Mouse (Mus musculus) ES-E14 (cell line): ENCODE results near the gene Trim45.

Source experiments
- CHD2 ChIP-seq: IDR thresholded peaks from 2 replicates; pipeline ENCODE4 v1.6.1; 2014; ENCODE audit warnings: mild to moderate bottlenecking, low read depth, low read length, inconsistent platforms
- HCFC1 ChIP-seq: IDR thresholded peaks from 2 replicates; pipeline ENCODE4 v1.6.1; 2012; ENCODE audit warnings: low read length, inconsistent platforms, borderline replicate concordance; ENCODE audit not compliant: insufficient read depth
- MAFK ChIP-seq: IDR thresholded peaks from 2 replicates; pipeline ENCODE4 v1.6.1; 2014; ENCODE audit warnings: mild to moderate bottlenecking, low read depth, low read length, inconsistent platforms; ENCODE audit not compliant: insufficient read depth
- ZC3H11A ChIP-seq: IDR thresholded peaks from 2 replicates; pipeline ENCODE4 v1.6.1; 2012; ENCODE audit warnings: low read depth, mild to moderate bottlenecking, inconsistent platforms, low read length, borderline replicate concordance
- ZNF384 ChIP-seq: IDR thresholded peaks from 2 replicates; pipeline ENCODE4 v1.6.1; 2012; ENCODE audit warnings: low read depth, low read length, inconsistent platforms

GRCm38 (mm10) chr3:100969176-100969917 is 47.3 kb downstream of the Trim45 start, which contains the start of gene Ttf2:
- no peak for TF ChIP-seq HCFC1
- TF ChIP-seq CHD2: peak; percentile 61
- no peak for TF ChIP-seq ZNF384
- TF ChIP-seq MAFK: no peak
- TF ChIP-seq ZC3H11A: no peak
